In the genomic region with DNA sequence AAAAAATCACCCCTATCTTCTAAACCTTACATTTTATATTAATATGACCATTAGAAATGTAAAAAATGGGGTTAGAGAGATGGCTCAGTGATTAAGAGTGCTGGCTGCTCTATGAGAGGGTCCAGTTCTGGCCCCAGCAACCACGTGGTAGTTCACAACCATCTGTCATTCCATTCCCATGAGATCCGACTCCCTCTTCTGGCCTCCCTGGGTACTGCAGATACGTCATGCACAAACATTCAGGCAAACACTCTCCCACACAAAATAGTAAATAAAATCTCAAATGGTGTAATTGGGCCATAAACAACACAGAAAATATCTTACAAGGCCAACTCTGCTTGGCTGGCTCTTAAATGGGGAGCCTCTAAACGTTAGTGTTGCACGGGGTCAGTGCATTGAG, we compare ENCODE assay signal across 15 mouse cellular contexts.
DNase-seq lines count a peak whose midpoint lies in the region; ATAC-seq and TF ChIP-seq lines count a peak whose summit lies in the region.
"Had no signal": no experiment of that assay in that cellular context is flagged by ENCODE, and none has a peak within 500 bp of the region (broad histone marks: within the 10 kb centered on the region; RNA-seq: fewer than 3 reads in every experiment).

No protein-coding gene starts in this region.

- 79% methylated on average over 5 of the region's 5 CpGs for WGBS in thymus, adult 2 months
- WGBS in stomach, postnatal 0 days = 69% methylated on average over 5 of the region's 5 CpGs

- no peaks in the 10 kb centered on the region for H3K27me3 ChIP-seq in thymus, adult 2 months (ENCODE audit: control insufficient read depth, insufficient read depth, low read length)
- no peaks in the 10 kb centered on the region for H3K27me3 ChIP-seq in stomach, postnatal 0 days (ENCODE audit: control insufficient read depth, insufficient read depth, low read length)
- H3K27me3 ChIP-seq: heart, embryonic 15.5 days; liver, embryonic 13.5 days had no signal

- no peak for ATAC-seq in stomach, postnatal 0 days (ENCODE audit: low FRiP score, low TSS enrichment)

- no peak for TF ChIP-seq POLR2A in thymus, adult 2 months (IDR thresholded peaks at IDR 0.05; ENCODE audit: control insufficient read depth, extremely low read depth, insufficient read depth, low read length, poor library complexity)

- no peak overlapping the region for H3K27ac ChIP-seq in gastrocnemius, adult 2 months
- H3K27ac ChIP-seq in layer of hippocampus, adult 2 months = no peak overlapping the region
- H3K27ac ChIP-seq in thymus, adult 2 months (ENCODE audit: control insufficient read depth, insufficient read depth, low read length) = no peak overlapping the region
- no peak overlapping the region for H3K27ac ChIP-seq in stomach, postnatal 0 days (replicated peaks)
- H3K27ac ChIP-seq: embryonic facial prominence, embryonic 10.5 days; forebrain, embryonic 10.5 days; heart, embryonic 15.5 days; liver, embryonic 13.5 days had no signal

- H3K9ac ChIP-seq in stomach, postnatal 0 days (ENCODE audit: low read length) = no peak overlapping the region
- H3K9ac ChIP-seq: heart, embryonic 15.5 days; liver, embryonic 13.5 days had no signal

- H3K4me2 ChIP-seq in stomach, postnatal 0 days (replicated peaks; ENCODE audit: low read depth) = no peak overlapping the region
- H3K4me2 ChIP-seq: heart, embryonic 15.5 days; liver, embryonic 13.5 days had no signal

- TF ChIP-seq CTCF in gastrocnemius, adult 2 months (IDR thresholded peaks at IDR 0.05) = peak; percentile 13; the same call in 1 of the 2 replicates
- TF ChIP-seq CTCF in layer of hippocampus, adult 2 months (conservative IDR thresholded peaks at IDR 0.05) = peak; percentile 46
- TF ChIP-seq CTCF in thymus, adult 2 months (IDR thresholded peaks at IDR 0.05; ENCODE audit: borderline replicate concordance, control insufficient read depth, extremely low read depth, insufficient read depth, low read length, poor library complexity) = no peak
- peak; percentile 36 for TF ChIP-seq CTCF in stomach, postnatal 0 days (IDR thresholded peaks at IDR 0.05; ENCODE audit: low read depth)

- no peak for TF ChIP-seq EP300 in stomach, postnatal 0 days (optimal IDR thresholded peaks at IDR 0.05)

- intact Hi-C loops in gastrocnemius, adult 2 months (cut with DNase I) = no loop called here
- intact Hi-C loops in gastrocnemius, postnatal 14 days (cut with DNase I; ENCODE audit: low total_unique reads) = no loop called here

- H3K4me3 ChIP-seq in gastrocnemius, adult 2 months = no peak overlapping the region
- H3K4me3 ChIP-seq in layer of hippocampus, adult 2 months = no peak overlapping the region
- H3K4me3 ChIP-seq in thymus, adult 2 months (ENCODE audit: control insufficient read depth, insufficient read depth, low read length) = no peak overlapping the region
- H3K4me3 ChIP-seq in stomach, postnatal 0 days (ENCODE audit: low read depth, low read length) = no peak overlapping the region
- H3K4me3 ChIP-seq: embryonic facial prominence, embryonic 10.5 days; forebrain, embryonic 10.5 days; heart, embryonic 15.5 days; liver, embryonic 13.5 days had no signal

- DNase-seq in gastrocnemius, adult 2 months = no peak
- no peak for DNase-seq in gastrocnemius, postnatal 14 days
- no peak for DNase-seq in layer of hippocampus, adult 2 months (ENCODE audit: low spot score in 2 of 2)
- no peak for DNase-seq in layer of hippocampus, adult 18-20 months (ENCODE audit: low spot score in 2 of 2)
- DNase-seq in thymus, postnatal 25 days = peak; percentile 6
- DNase-seq in thymus, adult 2 months = no peak
- no peak for DNase-seq in stomach, postnatal 0 days (ENCODE audit: low spot score)
- no peak for DNase-seq in ovary, postnatal 14 days (ENCODE audit: low spot score)
- DNase-seq: cerebellum, adult 9-11 months; kidney, adult 18-20 months; liver, embryonic 13.5 days; spleen, adult 18-20 months had no signal

- no peaks in the 10 kb centered on the region for H3K9me3 ChIP-seq in stomach, postnatal 0 days (ENCODE audit: control insufficient read depth, low read length)
- H3K9me3 ChIP-seq: embryonic facial prominence, embryonic 10.5 days; forebrain, embryonic 10.5 days; heart, embryonic 15.5 days; liver, embryonic 13.5 days had no signal

- no peaks in the 10 kb centered on the region for H3K36me3 ChIP-seq in thymus, adult 2 months (ENCODE audit: control insufficient read depth, insufficient read depth, low read length)
- H3K36me3 ChIP-seq in stomach, postnatal 0 days (ENCODE audit: control insufficient read depth, insufficient read depth, low read length) = no peaks in the 10 kb centered on the region
- H3K36me3 ChIP-seq: embryonic facial prominence, embryonic 10.5 days; forebrain, embryonic 10.5 days; heart, embryonic 15.5 days; liver, embryonic 13.5 days had no signal

- no peaks in the 10 kb centered on the region for H3K4me1 ChIP-seq in thymus, adult 2 months (replicated peaks; ENCODE audit: control insufficient read depth, insufficient read depth, low read length)
- no peaks in the 10 kb centered on the region for H3K4me1 ChIP-seq in stomach, postnatal 0 days (replicated peaks; ENCODE audit: control insufficient read depth, insufficient read depth)
- H3K4me1 ChIP-seq: embryonic facial prominence, embryonic 10.5 days; forebrain, embryonic 10.5 days; heart, embryonic 15.5 days; liver, embryonic 13.5 days had no signal
